Comparison of ENCODE assay signal across 26 mouse cellular contexts in the genomic region with DNA sequence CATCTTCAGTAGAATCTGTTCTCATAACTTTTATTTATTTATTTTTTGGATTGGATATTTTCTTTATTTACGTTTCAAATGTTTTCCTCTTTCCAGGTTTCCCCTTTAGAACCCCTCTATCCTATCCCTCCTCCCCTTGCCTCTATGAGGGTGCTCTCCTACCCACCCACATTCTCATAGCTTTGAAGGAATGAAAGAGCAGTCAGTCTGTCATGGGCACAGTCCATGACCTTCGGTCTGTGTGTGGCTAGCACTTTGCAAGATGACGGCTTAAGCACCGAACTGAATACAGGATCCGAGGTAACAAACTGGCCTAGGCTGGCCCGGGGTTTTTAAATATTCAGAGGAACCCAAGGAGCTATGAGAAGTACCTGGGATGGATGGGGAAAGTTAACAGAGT. TPM values are rescaled to one million over a fixed set of nuclear protein-coding genes. Genes with fewer than 3 reads are reported as not detected.
A peak's percentile ranks its signal among the peaks of the same experiment; 100 is the strongest.
DNase-seq lines count a peak whose midpoint lies in the region; ATAC-seq lines count a peak whose summit lies in the region.
"Had no signal": no experiment of that assay in that cellular context is flagged by ENCODE, and none has a peak within 500 bp of the region (broad histone marks: within the 10 kb centered on the region; RNA-seq: fewer than 3 reads in every experiment).

No protein-coding gene starts in this region.

- no peak overlapping the region for H3K4me2 ChIP-seq in midbrain, embryonic 12.5 days (replicated peaks)
- H3K4me2 ChIP-seq in neural tube, embryonic 11.5 days (ENCODE audit: low read depth), result no peak overlapping the region
- H3K4me2 ChIP-seq in neural tube, embryonic 15.5 days, result no peak overlapping the region
- H3K4me2 ChIP-seq: embryonic facial prominence, embryonic 12.5 days; embryonic facial prominence, embryonic 15.5 days; heart, embryonic 13.5 days; hindbrain, embryonic 14.5 days had no signal

- no peaks in the 10 kb centered on the region for H3K36me3 ChIP-seq in midbrain, embryonic 12.5 days
- H3K36me3 ChIP-seq in midbrain, embryonic 10.5 days, result no peaks in the 10 kb centered on the region
- no peaks in the 10 kb centered on the region for H3K36me3 ChIP-seq in neural tube, embryonic 11.5 days (ENCODE audit: control insufficient read depth, insufficient read depth, low read length)
- no peaks in the 10 kb centered on the region for H3K36me3 ChIP-seq in neural tube, embryonic 15.5 days
- H3K36me3 ChIP-seq: embryonic facial prominence, embryonic 12.5 days; embryonic facial prominence, embryonic 15.5 days; forebrain, embryonic 12.5 days; heart, embryonic 10.5 days; heart, embryonic 13.5 days had no signal

- H3K4me3 ChIP-seq in midbrain, embryonic 12.5 days, result no peak overlapping the region
- H3K4me3 ChIP-seq in midbrain, embryonic 10.5 days, result no peak overlapping the region
- no peak overlapping the region for H3K4me3 ChIP-seq in neural tube, embryonic 11.5 days (ENCODE audit: low read depth, low read length)
- no peak overlapping the region for H3K4me3 ChIP-seq in neural tube, embryonic 15.5 days (replicated peaks)
- H3K4me3 ChIP-seq: embryonic facial prominence, embryonic 12.5 days; embryonic facial prominence, embryonic 15.5 days; forebrain, embryonic 12.5 days; heart, adult 2 months; heart, embryonic 10.5 days; heart, embryonic 13.5 days had no signal

- no peak overlapping the region for H3K27ac ChIP-seq in midbrain, embryonic 12.5 days (replicated peaks)
- no peak overlapping the region for H3K27ac ChIP-seq in midbrain, embryonic 10.5 days (replicated peaks)
- H3K27ac ChIP-seq in neural tube, embryonic 11.5 days (ENCODE audit: low read depth, low read length), result no peak overlapping the region
- no peak overlapping the region for H3K27ac ChIP-seq in neural tube, embryonic 15.5 days (replicated peaks)
- H3K27ac ChIP-seq: embryonic facial prominence, embryonic 12.5 days; embryonic facial prominence, embryonic 15.5 days; forebrain, embryonic 12.5 days; heart, adult 2 months; heart, embryonic 10.5 days; heart, embryonic 13.5 days; hindbrain, embryonic 14.5 days had no signal

- no peaks in the 10 kb centered on the region for H3K27me3 ChIP-seq in midbrain, embryonic 12.5 days
- no peaks in the 10 kb centered on the region for H3K27me3 ChIP-seq in midbrain, embryonic 10.5 days (ENCODE audit: low read depth, poor library complexity, severe bottlenecking)
- no peaks in the 10 kb centered on the region for H3K27me3 ChIP-seq in neural tube, embryonic 11.5 days (ENCODE audit: control insufficient read depth, insufficient read depth, low read length)
- H3K27me3 ChIP-seq in neural tube, embryonic 15.5 days (replicated peaks), result no peaks in the 10 kb centered on the region
- H3K27me3 ChIP-seq: embryonic facial prominence, embryonic 12.5 days; embryonic facial prominence, embryonic 15.5 days; forebrain, embryonic 12.5 days; heart, embryonic 13.5 days had no signal

- 51% methylated on average over 6 of the region's 6 CpGs for WGBS in midbrain, embryonic 12.5 days
- 61% methylated on average over 6 of the region's 6 CpGs for WGBS in midbrain, embryonic 10.5 days
- WGBS in neural tube, embryonic 11.5 days, result 70% methylated on average over 6 of the region's 6 CpGs
- 61% methylated on average over 6 of the region's 6 CpGs for WGBS in neural tube, embryonic 15.5 days

- no peaks in the 10 kb centered on the region for H3K9me3 ChIP-seq in midbrain, embryonic 12.5 days
- no peaks in the 10 kb centered on the region for H3K9me3 ChIP-seq in midbrain, embryonic 10.5 days (replicated peaks)
- no peaks in the 10 kb centered on the region; the same call in 1 of the 2 replicates for H3K9me3 ChIP-seq in neural tube, embryonic 11.5 days (ENCODE audit: control insufficient read depth, low read length)
- H3K9me3 ChIP-seq in neural tube, embryonic 15.5 days (replicated peaks), result no peaks in the 10 kb centered on the region
- H3K9me3 ChIP-seq: embryonic facial prominence, embryonic 12.5 days; embryonic facial prominence, embryonic 15.5 days; forebrain, embryonic 12.5 days; heart, embryonic 10.5 days; heart, embryonic 13.5 days had no signal

- H3K4me1 ChIP-seq in midbrain, embryonic 12.5 days, result peaks cover 4% of the 10 kb centered on the region; the same call in 1 of the 2 replicates
- H3K4me1 ChIP-seq in midbrain, embryonic 10.5 days, result peaks cover 17% of the 10 kb centered on the region; the same call in 1 of the 2 replicates
- no peaks in the 10 kb centered on the region for H3K4me1 ChIP-seq in neural tube, embryonic 11.5 days (ENCODE audit: control insufficient read depth, insufficient read depth, low read length)
- H3K4me1 ChIP-seq in neural tube, embryonic 15.5 days, result no peaks in the 10 kb centered on the region
- H3K4me1 ChIP-seq: embryonic facial prominence, embryonic 12.5 days; embryonic facial prominence, embryonic 15.5 days; heart, embryonic 10.5 days; heart, embryonic 13.5 days had no signal

- peak; percentile 11 for DNase-seq in kidney, adult 9 months
- DNase-seq in kidney, adult 18-20 months, result no peak
- no peak for DNase-seq in midbrain, embryonic 10.5 days (ENCODE audit: low spot score)
- DNase-seq in neural tube, embryonic 11.5 days (ENCODE audit: low spot score), result peak; percentile 13
- DNase-seq: adrenal gland, adult 2 months; adrenal gland, postnatal 14 days; cerebellum, adult 11 months; cerebellum, adult 2 months; cerebellum, adult 9-11 months; cerebellum, postnatal 25 days; gastrocnemius, postnatal 10 days; gastrocnemius, postnatal 36 days; heart, adult 2 months; heart, postnatal 14 days; heart, postnatal 4 days had no signal

- ATAC-seq in midbrain, embryonic 12.5 days (ENCODE audit: low FRiP score, low read depth), result 0 out of 2 replicates have a peak, but pooled peaks have one; percentile 44
- no peak for ATAC-seq in neural tube, embryonic 11.5 days (ENCODE audit: insufficient read depth, low FRiP score, low TSS enrichment)
- ATAC-seq in neural tube, embryonic 15.5 days (ENCODE audit: low FRiP score), result no peak
- ATAC-seq: CD4-positive, CD25-positive, alpha-beta regulatory T cell, adult 4 months; forebrain, embryonic 16.5 days had no signal

- H3K9ac ChIP-seq in midbrain, embryonic 12.5 days (replicated peaks), result no peak overlapping the region
- no peak overlapping the region for H3K9ac ChIP-seq in neural tube, embryonic 11.5 days (ENCODE audit: low read length)
- H3K9ac ChIP-seq in neural tube, embryonic 15.5 days (replicated peaks), result no peak overlapping the region
- H3K9ac ChIP-seq: embryonic facial prominence, embryonic 12.5 days; embryonic facial prominence, embryonic 15.5 days; forebrain, embryonic 12.5 days; heart, embryonic 13.5 days; hindbrain, embryonic 14.5 days had no signal

RNA-seq across cellular contexts. Expression of a gene that starts 36.9 kb away (rescaled TPM):
- 10.8 and 23.4 TPM in 2 replicates for polyA plus RNA-seq in midbrain, embryonic 12.5 days (2016; fragmentation: Nextera tagmentation; extraction: Ambion mirVana)
- 24.5 and 24.6 TPM in 2 replicates for polyA plus RNA-seq in midbrain, embryonic 10.5 days (2016; fragmentation: Nextera tagmentation; extraction: Ambion mirVana)
- 40.2 and 42.6 TPM in 2 replicates for polyA plus RNA-seq in neural tube, embryonic 11.5 days (2014; fragmentation: Nextera tagmentation; extraction: Ambion mirVana)
- 7.0 and 11.5 TPM in 2 replicates for polyA plus RNA-seq in neural tube, embryonic 15.5 days (2015; fragmentation: Nextera tagmentation; extraction: Ambion mirVana)
- polyA plus RNA-seq: adrenal gland, adult 2 months; C2C12; CD4-positive, CD25-positive, alpha-beta regulatory T cell, adult 4 months had no signal

RNA-seq across cellular contexts. Expression of a gene that starts 40.4 kb away (rescaled TPM):
- 49.4 and 51.1 TPM in 2 replicates for polyA plus RNA-seq in midbrain, embryonic 12.5 days (2016; fragmentation: Nextera tagmentation; extraction: Ambion mirVana)
- 35.4 and 35.8 TPM in 2 replicates for polyA plus RNA-seq in midbrain, embryonic 10.5 days (2016; fragmentation: Nextera tagmentation; extraction: Ambion mirVana)
- polyA plus RNA-seq in neural tube, embryonic 11.5 days (2014; fragmentation: Nextera tagmentation; extraction: Ambion mirVana), result 40.3 and 41.9 TPM in 2 replicates
- polyA plus RNA-seq in neural tube, embryonic 15.5 days (2015; fragmentation: Nextera tagmentation; extraction: Ambion mirVana), result 22.9 and 24.1 TPM in 2 replicates

Comparison
In these comparisons a context has a peak if more than half of its experiments do, and no peak if none do; other contexts are left out.
1. DNase-seq: peak in kidney, adult 9 months (single experiment) and neural tube, embryonic 11.5 days (single experiment); none in kidney, adult 18-20 months (single experiment) and midbrain, embryonic 10.5 days (single experiment).